ENCODE assay signal across 16 mouse cellular contexts in the genomic region with DNA sequence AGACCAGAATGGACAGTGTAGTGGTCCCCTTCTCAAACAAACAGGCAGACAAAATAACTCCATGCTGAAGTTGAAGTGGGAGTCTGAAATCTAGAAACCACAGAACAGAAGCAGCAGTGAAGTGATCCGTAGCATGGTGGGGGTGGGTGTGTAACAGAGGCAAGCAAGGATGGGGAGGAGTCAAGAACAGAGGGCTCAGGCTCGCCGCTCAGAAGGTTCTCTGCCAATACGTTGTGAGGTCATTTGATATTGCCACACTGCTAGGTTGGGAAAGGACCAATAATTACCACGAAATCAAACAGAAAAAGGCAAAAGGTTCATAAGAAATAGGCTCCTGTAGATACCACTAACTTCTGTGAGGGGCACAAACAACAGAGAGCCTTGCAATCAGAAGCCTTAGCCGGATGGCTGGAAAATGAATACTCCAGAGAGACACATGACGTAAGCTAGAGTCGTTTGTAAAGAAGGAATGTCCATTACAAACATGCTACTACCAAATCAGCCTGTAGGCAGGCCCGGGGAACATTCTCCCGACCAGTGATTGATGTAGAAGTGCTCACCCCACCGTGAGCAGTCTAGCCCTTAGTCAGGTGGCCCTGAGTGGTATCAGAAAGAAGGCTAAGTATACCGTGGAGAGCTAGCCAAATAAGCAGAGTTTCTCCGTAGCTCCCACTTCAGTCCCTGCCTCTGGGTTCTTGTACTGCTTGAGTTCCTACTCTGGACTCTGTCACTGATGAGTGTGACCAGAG. TPM values are rescaled to one million over a fixed set of nuclear protein-coding genes. Genes with fewer than 3 reads are reported as not detected.
DNase-seq lines count a peak whose midpoint lies in the region; ATAC-seq and TF ChIP-seq lines count a peak whose summit lies in the region.
"Had no signal": no experiment of that assay in that cellular context is flagged by ENCODE, and none has a peak within 500 bp of the region (broad histone marks: within the 10 kb centered on the region; RNA-seq: fewer than 3 reads in every experiment).

No protein-coding gene starts in this region.

- WGBS in heart, embryonic 14.5 days = 39% methylated on average over 13 of the region's 13 CpGs
- WGBS in lung, postnatal 0 days = 30% methylated on average over 13 of the region's 13 CpGs

- TF ChIP-seq EP300 in lung, postnatal 0 days (IDR thresholded peaks at IDR 0.05) = peak; percentile 66

- peak; percentile 20 for DNase-seq in adrenal gland, postnatal 10 days
- no peak for DNase-seq in adrenal gland, postnatal 4 days (ENCODE audit: low spot score in 2 of 2)
- DNase-seq in heart, postnatal 36 days = no peak
- DNase-seq in A20 (ENCODE audit: low read depth, low spot score) = peak; percentile 40
- peak; percentile 85 for DNase-seq in lung, postnatal 0 days (ENCODE audit: low spot score)
- no peak for DNase-seq in Muller cell, postnatal 12 days (ENCODE audit: inconsistent ontology term)
- DNase-seq: kidney, adult 9 months; layer of hippocampus, postnatal 36 days; retina, postnatal 1 day had no signal

- H3K36me3 ChIP-seq in heart, embryonic 14.5 days (ENCODE audit: control insufficient read depth, insufficient read depth, low read length) = no peaks in the 10 kb centered on the region
- no peaks in the 10 kb centered on the region for H3K36me3 ChIP-seq in lung, postnatal 0 days (ENCODE audit: insufficient read depth, low read length)
- H3K36me3 ChIP-seq: embryonic facial prominence, embryonic 12.5 days; G1E had no signal

- H3K9me3 ChIP-seq in heart, embryonic 14.5 days (ENCODE audit: control insufficient read depth, low read length) = no peaks in the 10 kb centered on the region
- H3K9me3 ChIP-seq in lung, postnatal 0 days (ENCODE audit: low read length) = no peaks in the 10 kb centered on the region
- H3K9me3 ChIP-seq: embryonic facial prominence, embryonic 12.5 days; forebrain, embryonic 13.5 days; G1E; hindbrain, embryonic 15.5 days had no signal

- TF ChIP-seq CTCF in lung, postnatal 0 days (IDR thresholded peaks at IDR 0.05) = 0 out of 2 replicates have a peak, but pooled peaks have one; percentile 9

- peak overlapping the region; percentile 53 for H3K4me2 ChIP-seq in heart, embryonic 14.5 days (ENCODE audit: low read length)
- no peak overlapping the region for H3K4me2 ChIP-seq in lung, postnatal 0 days (replicated peaks; ENCODE audit: low read depth, low read length)
- H3K4me2 ChIP-seq: embryonic facial prominence, embryonic 12.5 days; forebrain, embryonic 13.5 days; hindbrain, embryonic 15.5 days; midbrain, embryonic 11.5 days had no signal

- peak overlapping the region in 1 of 2 experiments; percentile 11; a peak in 1 of 4 replicates for H3K4me3 ChIP-seq in heart, embryonic 14.5 days (ENCODE audit: control insufficient read depth in 1 of 2, insufficient read depth in 1 of 2, low read depth in 1 of 2, low read length in 2 of 2)
- no peak overlapping the region for H3K4me3 ChIP-seq in lung, postnatal 0 days (ENCODE audit: low read depth, low read length)
- H3K4me3 ChIP-seq: embryonic facial prominence, embryonic 12.5 days; forebrain, embryonic 13.5 days; hindbrain, embryonic 15.5 days had no signal

- no peaks in the 10 kb centered on the region for H3K27me3 ChIP-seq in heart, embryonic 14.5 days (ENCODE audit: control insufficient read depth, insufficient read depth, low read length)
- H3K27me3 ChIP-seq in lung, postnatal 0 days (replicated peaks; ENCODE audit: insufficient read depth, low read length) = no peaks in the 10 kb centered on the region
- H3K27me3 ChIP-seq: forebrain, embryonic 13.5 days; hindbrain, embryonic 15.5 days had no signal

- peaks cover 7 to 12% of the 10 kb centered on the region in 2 experiments for H3K4me1 ChIP-seq in heart, embryonic 14.5 days (ENCODE audit: control insufficient read depth in 2 of 2, insufficient read depth in 2 of 2, low read length in 2 of 2)
- H3K4me1 ChIP-seq in lung, postnatal 0 days (ENCODE audit: insufficient read depth, low read depth, low read length) = peaks cover 4% of the 10 kb centered on the region; the same call in 1 of the 2 replicates
- H3K4me1 ChIP-seq: forebrain, embryonic 13.5 days; hindbrain, embryonic 15.5 days had no signal

- H3K27ac ChIP-seq in heart, embryonic 14.5 days (replicated peaks in 1 of 2; ENCODE audit: control insufficient read depth in 1 of 2, insufficient read depth in 1 of 2, low read depth in 2 of 2, low read length in 2 of 2) = peak overlapping the region; percentile 24 to 74
- H3K27ac ChIP-seq in lung, postnatal 0 days (ENCODE audit: low read length) = peak overlapping the region; percentile 44; the same call in 1 of the 2 replicates
- H3K27ac ChIP-seq: embryonic facial prominence, embryonic 12.5 days; forebrain, embryonic 13.5 days; hindbrain, embryonic 15.5 days had no signal

- intact Hi-C loops in heart, postnatal 36 days (cut with DNase I) = no loop called here

- peak; percentile 74 for ATAC-seq in heart, embryonic 14.5 days (ENCODE audit: insufficient number of reproducible peaks, insufficient read depth, low FRiP score, low read depth)
- ATAC-seq in lung, postnatal 0 days = peak; percentile 96
- ATAC-seq in activated CD4-positive, CD25-positive, alpha-beta regulatory T cell, adult 4 months = no peak
- ATAC-seq: forebrain, embryonic 13.5 days had no signal

- peak overlapping the region; percentile 21; the same call in 1 of the 2 replicates for H3K9ac ChIP-seq in heart, embryonic 14.5 days (ENCODE audit: low read length)
- H3K9ac ChIP-seq in lung, postnatal 0 days (replicated peaks; ENCODE audit: low read depth) = no peak overlapping the region
- H3K9ac ChIP-seq: embryonic facial prominence, embryonic 12.5 days; forebrain, embryonic 13.5 days; hindbrain, embryonic 15.5 days had no signal

RNA-seq across cellular contexts. Expression of a gene that starts 52.3 kb away (rescaled TPM):
- 10 to 100 TPM; 44.6 to 46.8 TPM for total RNA-seq in adrenal gland, postnatal 10 days (2021)
- 10 to 100 TPM; 46.1 to 50.9 TPM for total RNA-seq in adrenal gland, postnatal 4 days (2021)
- polyA plus RNA-seq in heart, embryonic 14.5 days (2014; fragmentation: Nextera tagmentation; extraction: Ambion mirVana) = 86.0 and 89.2 TPM in 2 replicates
- total RNA-seq in heart, postnatal 36 days (2021) = 10 to 100 TPM; 33.8 to 35.0 TPM
- polyA plus RNA-seq in lung, postnatal 0 days (2015; fragmentation: Nextera tagmentation; extraction: Ambion mirVana) = 22.0 and 23.4 TPM in 2 replicates
- polyA plus RNA-seq in activated CD4-positive, CD25-positive, alpha-beta regulatory T cell, adult 4 months (2017; shearing (Covaris generic)) = 10 to 100 TPM; 23.6 to 34.3 TPM

Comparison
In these comparisons a context has a peak if more than half of its experiments do, and no peak if none do; other contexts are left out.
1. DNase-seq: peak in adrenal gland, postnatal 10 days (single experiment), A20 (single experiment) and lung, postnatal 0 days (single experiment); none in adrenal gland, postnatal 4 days (0 of 2), heart, postnatal 36 days (0 of 2) and Muller cell, postnatal 12 days (single experiment).